Mouse (Mus musculus): ENCODE measurements around the gene Ankrd9. TPM values are rescaled to one million over a fixed set of nuclear protein-coding genes. Genes with fewer than 3 reads are reported as not detected.

The Ankrd9 gene
- total RNA-seq, 2 experiments from 2014 or later, result 1.1 to 4.6 TPM

DNA sequence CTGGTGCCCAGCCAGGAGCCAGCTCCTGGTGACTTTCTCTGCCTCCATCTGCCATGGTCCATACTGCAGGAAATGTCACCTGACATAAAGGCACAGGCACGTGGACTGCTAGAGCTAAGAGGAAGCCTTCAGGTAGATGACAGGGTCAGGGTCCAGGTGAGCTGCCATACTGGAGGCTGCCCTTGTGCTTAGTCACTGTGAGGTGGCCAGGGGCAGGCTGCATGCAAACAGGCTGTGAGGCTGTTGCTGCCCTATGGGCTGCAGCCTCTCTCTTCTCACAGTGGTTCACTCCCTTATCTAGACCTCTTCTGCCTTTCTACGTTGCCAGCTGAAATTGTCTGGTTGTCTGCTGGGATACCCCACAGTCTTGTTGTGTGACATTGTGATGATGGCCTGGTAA is 11.7 kb downstream of the Ankrd9 start:
- peak; percentile 42 for ATAC-seq (replicated peaks; ENCODE audit: poor library complexity)

DNA sequence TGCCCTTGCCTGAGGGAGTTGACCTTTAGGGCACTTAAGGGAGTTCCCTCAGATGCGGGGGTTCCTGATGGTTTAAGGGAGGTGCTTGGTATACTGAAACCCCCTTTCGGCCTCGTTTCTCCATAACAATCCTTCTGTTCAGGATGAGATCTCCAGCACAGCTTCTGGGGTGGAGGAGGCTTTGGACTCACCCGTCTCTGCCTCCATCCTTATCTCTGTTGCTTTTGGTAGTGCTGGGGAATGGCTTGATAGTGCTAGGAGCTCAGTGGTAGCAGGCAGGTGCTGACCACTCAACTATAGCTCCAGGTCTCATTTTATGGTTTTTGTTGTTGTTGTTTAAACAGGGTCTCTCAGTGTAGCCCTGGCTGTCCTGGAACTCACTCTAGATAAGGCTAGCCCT is 12.8 kb downstream of the Ankrd9 start:
- peak; percentile 30; the same call in 1 of the 2 replicates for ATAC-seq (replicated peaks; ENCODE audit: poor library complexity)

DNA sequence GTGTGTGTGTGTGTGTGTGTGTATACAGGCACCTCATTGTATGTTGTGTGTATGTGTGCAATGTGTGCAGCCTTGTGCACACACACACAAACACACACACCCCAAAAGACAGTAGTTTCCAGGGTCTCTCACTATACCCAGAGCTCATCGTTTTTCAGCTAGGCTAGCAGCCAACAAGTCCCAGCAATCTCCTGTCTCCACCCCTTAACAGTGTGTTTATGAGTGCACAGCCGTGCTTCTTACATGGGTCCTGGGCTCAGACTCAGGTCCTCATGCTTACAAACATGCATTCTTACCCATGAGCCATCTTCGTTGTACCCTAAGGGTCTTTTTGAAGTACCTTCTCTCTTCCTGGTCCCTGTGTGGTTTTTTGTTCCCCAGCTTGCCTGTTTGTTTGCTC is 13.3 kb downstream of the Ankrd9 start:
- ATAC-seq (replicated peaks; ENCODE audit: poor library complexity), result peak; percentile 52; the same call in 1 of the 2 replicates

GRCm38 (mm10) chr12:110961973-110962372 is 16.9 kb downstream of the Ankrd9 start:
- ATAC-seq (replicated peaks; ENCODE audit: poor library complexity), result peak; percentile 69

- no peak for ATAC-seq (replicated peaks; ENCODE audit: poor library complexity)
Measured at GRCm38 (mm10) chr12:110954351-110954991, 24.4 kb downstream of the Ankrd9 start.

DNA sequence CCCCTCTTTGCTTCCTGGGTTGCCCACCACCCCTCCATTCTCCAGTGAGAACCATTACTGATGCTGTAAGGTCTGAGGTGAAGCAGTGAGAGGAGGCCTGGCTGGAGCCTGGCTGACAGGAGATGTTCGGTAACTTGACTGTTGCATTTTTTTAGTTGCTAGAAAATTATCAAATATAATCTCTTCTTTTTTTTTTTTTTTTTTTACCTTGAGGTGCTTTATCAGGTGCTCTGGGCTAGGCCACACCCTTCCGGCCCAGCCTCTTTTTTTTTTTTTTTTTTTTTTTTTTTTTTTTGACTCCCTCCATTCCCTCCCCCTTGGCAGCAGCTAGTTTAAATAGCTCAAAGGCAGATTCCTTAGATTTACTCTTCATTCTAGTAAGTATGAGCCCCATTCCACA is 24.9 kb downstream of the Ankrd9 start:
- peak; percentile 33; the same call in 1 of the 2 replicates for ATAC-seq (replicated peaks; ENCODE audit: poor library complexity)

DNA sequence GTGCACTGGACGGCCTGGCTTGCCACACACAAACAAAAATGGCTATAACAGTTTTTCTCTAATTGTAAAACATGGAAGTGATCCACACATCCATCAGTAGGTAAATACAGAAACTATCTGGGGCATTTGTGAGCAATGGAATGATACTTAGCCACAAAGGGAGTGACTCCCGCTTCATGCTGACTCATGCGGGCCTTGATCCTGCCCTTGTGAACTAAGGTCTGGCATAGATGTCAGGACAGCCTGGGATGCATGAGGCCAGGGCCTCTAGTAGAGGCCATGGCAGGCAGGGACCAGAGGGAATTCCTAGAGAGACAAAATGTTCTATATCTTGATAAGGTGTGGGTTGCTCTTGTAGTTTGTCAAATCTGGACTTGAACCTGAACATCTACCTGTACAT is 25.4 kb downstream of the Ankrd9 start:
- ATAC-seq (replicated peaks; ENCODE audit: poor library complexity), result no peak

DNA sequence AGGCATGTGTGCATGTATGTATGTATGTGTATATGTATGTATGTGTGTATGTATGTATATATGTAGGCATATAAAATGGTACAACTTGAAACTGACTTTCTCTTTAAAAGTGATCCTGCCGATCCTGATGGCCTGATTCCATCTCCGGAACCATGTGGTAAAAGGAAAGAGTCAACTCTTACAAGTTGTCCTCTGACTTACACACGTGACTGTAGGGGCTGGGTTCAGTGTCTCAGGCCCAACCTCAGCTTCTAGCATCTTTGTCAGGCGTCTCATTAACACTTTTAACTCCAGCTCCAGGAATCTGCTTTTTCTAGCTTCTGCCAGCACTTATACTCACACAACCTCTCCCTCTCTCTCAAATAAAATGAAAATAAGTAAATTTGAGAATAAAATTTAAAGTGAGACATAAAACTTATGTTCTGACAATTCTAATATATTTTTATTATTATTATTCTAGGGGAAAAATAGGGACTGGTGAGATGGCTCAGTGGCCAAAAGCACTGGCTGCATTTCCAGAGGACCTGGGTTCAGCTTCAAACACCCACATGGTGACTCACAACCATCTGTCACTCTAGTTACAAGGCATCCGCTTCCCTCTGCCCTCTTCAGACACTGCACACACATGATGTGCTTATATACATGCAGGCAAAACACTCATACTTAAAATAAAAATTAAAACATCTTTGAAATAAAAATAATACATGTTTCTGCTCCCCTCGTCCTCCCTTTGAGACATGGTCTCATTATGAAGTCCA is 26.0 kb downstream of the Ankrd9 start:
- no peak for ATAC-seq (replicated peaks; ENCODE audit: poor library complexity)

GRCm38 (mm10) chr12:110951236-110951635 is 27.6 kb downstream of the Ankrd9 start:
- peak; percentile 42 for ATAC-seq (replicated peaks; ENCODE audit: poor library complexity)

DNA sequence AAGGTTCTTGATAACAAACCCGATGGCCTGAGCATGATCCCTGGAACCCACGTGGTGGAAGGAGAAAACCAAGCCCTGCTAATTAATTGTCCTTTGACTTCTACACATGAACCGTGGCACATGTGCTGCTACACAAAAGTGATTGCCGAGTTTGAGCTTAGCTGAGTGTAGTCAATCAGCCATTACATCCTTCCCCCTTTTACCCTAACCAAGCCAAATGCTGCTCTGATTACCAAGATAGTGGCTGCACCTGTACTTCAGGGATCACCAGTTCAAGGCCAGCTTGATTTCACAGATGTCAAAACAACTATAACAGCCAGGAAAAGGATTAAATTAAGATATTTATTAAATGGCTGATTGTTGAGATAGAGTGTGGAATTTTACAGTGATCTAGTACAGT is 28.7 kb downstream of the Ankrd9 start:
- ATAC-seq (replicated peaks; ENCODE audit: poor library complexity), result no peak

GRCm38 (mm10) chr12:110949410-110949809 is 29.4 kb downstream of the Ankrd9 start:
- no peak for ATAC-seq (replicated peaks; ENCODE audit: poor library complexity)

GRCm38 (mm10) chr12:110948910-110949201 is 30.0 kb downstream of the Ankrd9 start:
- ATAC-seq (replicated peaks; ENCODE audit: poor library complexity), result no peak

GRCm38 (mm10) chr12:110948082-110948909 is 30.5 kb downstream of the Ankrd9 start:
- ATAC-seq (replicated peaks; ENCODE audit: poor library complexity), result peak; percentile 75

- no peak for ATAC-seq (replicated peaks; ENCODE audit: poor library complexity)
Measured at GRCm38 (mm10) chr12:110946216-110946615, 32.6 kb downstream of the Ankrd9 start.

DNA sequence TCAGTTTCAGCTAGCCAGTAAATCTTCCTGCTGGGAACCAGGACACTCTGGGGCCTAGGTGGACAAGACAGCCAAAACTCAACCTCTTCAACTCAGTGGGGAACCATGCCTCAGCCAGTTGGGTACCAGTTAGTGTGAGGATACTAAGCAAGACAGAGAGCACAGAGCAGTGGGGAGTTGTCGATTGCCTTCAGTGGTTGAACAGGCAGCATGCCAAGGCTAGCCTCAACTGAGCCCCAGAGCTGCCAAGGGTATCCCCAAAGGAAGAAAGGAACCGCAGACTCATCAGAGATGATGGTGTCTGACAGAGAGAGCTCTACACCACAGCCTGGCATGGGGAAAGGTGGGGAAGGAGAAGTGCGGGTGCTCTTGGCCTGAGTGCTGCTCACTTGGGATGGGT is 38.0 kb downstream of the Ankrd9 start:
- 0 out of 2 replicates have a peak, but pooled peaks have one; percentile 6 for ATAC-seq (replicated peaks; ENCODE audit: poor library complexity)

- no peak for ATAC-seq (replicated peaks; ENCODE audit: poor library complexity)
Measured at GRCm38 (mm10) chr12:110939385-110939784, 39.5 kb downstream of the Ankrd9 start.

GRCm38 (mm10) chr12:110937496-110937895 is 41.3 kb downstream of the Ankrd9 start:
- no peak for ATAC-seq (replicated peaks; ENCODE audit: poor library complexity)

DNA sequence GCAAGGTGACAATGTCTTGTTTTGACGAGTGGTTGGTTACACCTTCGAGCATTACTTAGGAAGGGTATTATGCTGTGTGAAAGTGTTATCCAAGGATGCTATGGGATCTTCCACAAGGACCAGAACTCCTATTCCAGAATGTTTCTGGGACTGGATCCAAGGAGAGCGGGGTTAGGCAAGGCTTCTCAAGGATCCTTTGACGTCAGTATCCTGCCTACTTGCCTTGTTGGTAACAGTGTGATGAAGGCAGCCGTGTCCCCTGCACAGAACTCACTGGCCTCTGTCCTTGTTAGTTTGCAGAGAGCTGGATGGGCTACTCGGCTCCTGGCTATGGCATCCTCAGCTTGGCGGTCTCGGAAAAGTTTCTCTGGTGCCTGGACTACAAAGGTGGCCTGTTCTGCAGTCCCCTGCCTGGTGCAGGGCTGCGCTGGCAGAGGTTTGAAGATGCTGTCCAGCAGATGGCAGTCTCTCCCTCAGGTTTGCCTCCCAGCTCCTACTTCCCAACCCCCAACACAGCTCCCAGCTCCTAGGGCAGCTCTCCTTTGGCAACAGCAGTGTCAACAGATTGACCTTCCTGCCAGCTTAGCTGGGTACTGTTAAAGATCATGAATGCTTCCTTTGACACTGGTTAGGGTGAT is 42.7 kb downstream of the Ankrd9 start:
- ATAC-seq (replicated peaks; ENCODE audit: poor library complexity), result peak; percentile 91

- ATAC-seq (replicated peaks; ENCODE audit: poor library complexity), result no peak
Measured at GRCm38 (mm10) chr12:110932820-110933219, 46.0 kb downstream of the Ankrd9 start.
